Mouse (Mus musculus) kidney, adult 2 months (tissue): Measurements from ENCODE around the gene Fyb.

Experiments used
- CTCF ChIP-seq: fragments of 200-500 bp; conservative IDR thresholded peaks from 2 replicates; pipeline ENCODE4 v1.5.1; 2011; ENCODE audit warnings: low read depth, mild to moderate bottlenecking, control low read depth, low read length, moderate library complexity, mixed read lengths; ENCODE audit not compliant: insufficient read depth, insufficient read length
- POLR2A ChIP-seq: fragments of 200-500 bp; IDR thresholded peaks from one replicate; pipeline ENCODE4 v1.6.1; 2011; ENCODE audit warnings: low read depth, low read length, control low read depth

GRCm38 (mm10) chr15:6556911-6557310, 34.3 kb downstream of the Fyb start:
- TF ChIP-seq CTCF (no peak), POLR2A (no peak)
